Mouse (Mus musculus) thymus, adult 2 months (tissue): ENCODE results near the gene Slc8a1.

Source experiments
- CTCF ChIP-seq: fragments of 200-500 bp; IDR thresholded peaks from 2 replicates; pipeline ENCODE4 v1.5.1; 2012; ENCODE audit warnings: mild to moderate bottlenecking, control low read depth, low read length, moderate library complexity, borderline replicate concordance; ENCODE audit not compliant: control insufficient read depth, poor library complexity, insufficient read depth; ENCODE audit errors: extremely low read depth
- POLR2A ChIP-seq: fragments of 200-500 bp; IDR thresholded peaks from 2 replicates; pipeline ENCODE4 v1.6.1; 2012; ENCODE audit warnings: mild to moderate bottlenecking, low read length, control low read depth, moderate library complexity; ENCODE audit not compliant: control insufficient read depth, poor library complexity, insufficient read depth; ENCODE audit errors: extremely low read depth

GRCm38 (mm10) chr17:81363368-81363767, 374.8 kb downstream of the Slc8a1 start:
- TF ChIP-seq CTCF (no peak), POLR2A (no peak)
